Mouse (Mus musculus): Measurements from ENCODE around the gene Tmem106c.

DNA sequence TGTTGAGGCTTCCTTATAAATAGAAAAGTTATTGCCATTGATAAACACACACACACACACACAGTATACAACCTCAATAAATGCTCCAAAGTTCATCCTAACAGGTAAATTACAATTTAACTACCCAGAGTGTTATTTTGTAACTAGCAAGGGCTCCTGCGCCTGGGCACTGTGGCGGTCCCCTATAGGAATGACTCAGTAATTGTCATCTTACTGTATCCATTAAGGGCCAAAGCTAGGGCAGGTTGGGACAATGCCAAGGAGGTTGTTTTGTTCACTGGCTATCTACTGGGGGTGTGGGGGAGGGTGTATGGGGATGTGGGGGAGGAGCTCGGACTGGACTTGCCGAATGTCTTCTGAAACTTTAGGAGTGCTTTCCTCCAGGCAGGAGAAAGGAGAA, 37.0 kb upstream of the Tmem106c start:
- TF ChIP-seq CTCF (IDR thresholded peaks at IDR 0.05; ENCODE audit: insufficient read depth, low read length), result no peak
- TF ChIP-seq POLR2A (IDR thresholded peaks at IDR 0.05; ENCODE audit: borderline replicate concordance, extremely low read depth, low read depth, low read length), result no peak

Measured in lung, adult 2 months (tissue).